Mouse (Mus musculus) G1E (cell line): ENCODE measurements around the gene Sdsl.

Experiments
- CTCF ChIP-seq: IDR thresholded peaks from 2 replicates; pipeline ENCODE4 v1.5.1; 2012; ENCODE audit warnings: low read depth, low read length, inconsistent platforms, mixed read lengths
- GATA1 ChIP-seq: IDR thresholded peaks from 2 replicates; pipeline ENCODE4 v1.6.1; 2012; ENCODE audit warnings: borderline replicate concordance, low read length, inconsistent platforms, mixed read lengths
- TAL1 ChIP-seq: conservative IDR thresholded peaks from 2 replicates; pipeline ENCODE4 v1.6.1; 2012; ENCODE audit warnings: low read depth, low read length, inconsistent platforms, mixed read lengths

DNA sequence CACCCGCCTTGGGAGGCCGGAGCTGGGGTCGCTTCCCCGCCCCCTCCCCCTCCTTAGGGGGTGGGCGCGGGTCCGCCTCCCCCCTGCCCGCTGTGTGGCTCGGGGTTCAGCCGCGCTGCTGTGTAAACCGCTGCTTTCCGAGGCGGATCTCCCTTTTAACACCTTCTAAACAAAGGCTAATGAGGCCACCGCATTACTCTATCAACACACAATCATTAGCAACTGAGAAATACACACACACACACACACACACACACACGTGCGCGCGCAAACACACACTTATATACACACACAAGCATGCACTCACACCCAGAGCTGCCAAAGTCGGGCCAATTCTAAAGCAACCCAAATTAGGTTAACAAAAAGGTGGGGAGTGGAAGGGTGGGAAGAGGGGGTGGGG, 46.9 kb downstream of the Sdsl start:
- TF ChIP-seq CTCF (no peak), TAL1 (no peak), GATA1 (no peak)
